Mouse (Mus musculus): ENCODE data around the gene Mpdz.

The Mpdz gene

DNA sequence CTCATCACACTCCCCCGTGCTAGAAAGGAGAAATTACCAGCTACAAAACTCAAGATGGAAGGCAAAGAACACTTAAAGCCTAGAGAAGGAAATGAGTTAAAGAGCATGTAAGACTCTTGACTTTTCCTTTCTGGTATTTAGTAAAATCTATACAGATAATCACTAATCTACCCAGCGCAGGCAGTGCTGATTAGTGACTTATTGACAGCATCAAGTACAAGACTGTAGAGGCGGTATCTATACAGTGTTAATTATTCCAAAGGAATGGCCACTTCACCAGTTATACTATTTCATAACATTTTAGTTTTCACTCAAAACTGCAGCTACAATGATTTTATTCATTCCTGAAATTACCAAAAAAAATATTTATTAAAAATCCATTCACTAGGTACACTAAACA is 49.7 kb downstream of the Mpdz start:
- in situ Hi-C loops (cut with MboI, MseI), result loop anchor here in 1 of 2 experiments (10.0 kb wide), 1 partner anchor 1552 kb away; no protein-coding TSS in a partner anchor

DNA sequence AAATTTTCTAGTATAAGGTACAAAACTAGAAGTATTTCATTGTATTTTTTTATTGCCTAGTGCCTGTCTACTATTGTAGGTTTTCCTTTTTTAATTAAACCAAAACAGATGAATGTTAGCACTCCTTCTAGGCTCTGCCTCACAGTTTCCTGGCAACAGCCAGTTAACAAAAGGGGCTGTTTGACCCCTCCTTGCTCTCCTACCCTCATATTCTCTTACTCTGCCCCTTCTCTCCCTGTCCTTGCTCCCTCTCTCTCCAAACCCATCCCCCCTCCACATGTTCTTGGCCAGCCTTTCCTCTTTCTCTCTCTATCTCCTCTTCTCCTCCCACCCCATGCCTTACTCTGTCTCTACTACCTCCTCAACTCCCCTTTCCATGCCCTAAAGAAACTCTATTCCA is 53.4 kb downstream of the Mpdz start:
- in situ Hi-C loops (cut with MboI, MseI), result no loop called here

DNA sequence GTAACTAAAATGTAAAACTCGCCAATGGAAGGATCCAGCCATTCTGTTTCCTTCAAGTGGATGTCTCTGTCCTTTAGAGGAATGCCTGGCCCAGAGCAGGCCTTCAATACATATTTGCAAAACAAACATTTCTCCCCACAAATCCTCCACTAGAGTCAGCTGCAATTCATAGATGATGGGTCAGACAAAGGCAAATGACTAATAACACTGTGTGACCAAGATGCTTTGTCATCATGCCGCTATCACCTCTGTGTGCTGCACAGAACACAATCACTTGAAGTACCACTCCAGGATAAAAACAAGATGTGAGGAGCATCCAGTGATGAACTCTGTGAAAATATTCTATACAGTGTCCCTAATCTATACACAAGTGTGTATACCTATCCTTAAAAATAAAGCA is 55.0 kb downstream of the Mpdz start:
- in situ Hi-C loops (cut with MboI, MseI), result no loop called here

DNA sequence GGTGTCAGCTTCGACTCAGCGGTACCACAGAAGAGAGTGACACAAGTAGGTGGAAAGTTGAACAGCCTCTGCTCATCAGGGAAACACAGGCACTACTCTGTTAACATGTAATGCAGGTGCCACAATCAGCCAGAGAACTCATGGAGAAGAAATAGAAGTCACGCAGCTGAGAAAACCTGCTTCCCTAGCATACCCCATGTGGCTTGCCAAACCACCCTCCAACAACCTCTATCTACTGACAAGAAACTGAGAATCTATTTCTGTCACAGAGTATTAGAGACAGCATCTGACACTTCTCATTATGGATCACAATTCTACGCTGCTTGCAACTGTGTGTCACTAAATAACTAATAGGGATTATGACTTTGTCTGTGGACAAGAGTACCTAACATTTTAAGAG is 70.3 kb downstream of the Mpdz start:
- in situ Hi-C loops (cut with MboI, MseI), result no loop called here

DNA sequence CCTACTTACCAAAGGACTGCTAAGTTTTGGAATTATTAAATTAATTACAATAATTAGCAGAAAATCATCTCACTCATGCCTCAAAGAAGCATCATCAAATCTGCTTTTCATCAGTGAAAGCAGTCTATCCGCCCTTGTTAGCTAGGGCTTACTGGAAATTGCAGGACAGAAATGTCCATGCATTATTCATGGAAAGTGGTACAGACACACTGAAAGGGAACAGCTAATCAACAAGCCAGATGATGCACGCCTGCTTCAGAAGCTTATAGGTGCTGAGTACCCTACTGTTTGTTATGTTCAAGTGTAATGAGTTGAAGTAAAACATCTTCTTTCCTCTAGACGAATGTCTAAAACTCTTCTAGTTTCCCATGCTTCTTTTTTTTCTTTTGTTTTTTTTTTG is 91.2 kb downstream of the Mpdz start:
- in situ Hi-C loops (cut with MboI, MseI), result no loop called here

DNA sequence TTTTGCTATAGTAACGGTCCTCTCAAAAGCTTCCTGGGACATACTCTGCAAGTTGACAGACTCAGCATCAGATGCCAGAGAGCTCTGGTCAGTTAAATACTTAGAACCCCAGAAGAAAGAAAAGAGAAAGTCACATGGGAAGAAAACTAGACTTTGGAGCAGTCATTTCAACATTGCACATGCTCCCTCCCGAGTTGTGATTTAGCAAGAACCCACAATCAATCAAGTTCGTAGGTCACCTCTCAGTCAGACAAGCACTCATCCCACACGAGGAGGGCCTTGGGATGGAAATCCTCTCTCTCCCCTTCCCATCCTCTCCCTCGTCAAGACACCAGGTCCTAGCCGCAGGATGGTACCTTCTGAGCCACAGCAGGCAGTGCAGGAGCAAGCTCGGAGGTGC is 94.0 kb downstream of the Mpdz start:
- in situ Hi-C loops (cut with MboI, MseI), result no loop called here

DNA sequence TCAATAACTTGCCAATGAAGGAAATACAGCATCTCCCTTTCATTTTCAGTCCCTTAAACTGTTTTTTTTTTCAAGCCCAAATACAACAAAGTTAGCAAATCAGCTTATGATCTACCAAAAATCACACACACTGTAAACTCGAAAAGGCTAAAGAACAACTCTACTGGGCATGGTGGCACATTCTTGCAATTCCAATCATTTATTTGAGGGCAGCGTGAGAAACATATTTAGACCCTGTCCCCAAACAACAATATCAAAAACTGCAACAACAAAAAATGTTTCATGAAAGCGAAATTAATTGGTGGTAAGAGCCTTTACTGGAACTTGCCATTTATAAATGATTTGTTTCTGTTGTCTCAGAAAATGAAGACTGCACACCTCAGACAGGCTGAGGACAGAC is 97.5 kb downstream of the Mpdz start:
- in situ Hi-C loops (cut with MboI, MseI), result no loop called here

DNA sequence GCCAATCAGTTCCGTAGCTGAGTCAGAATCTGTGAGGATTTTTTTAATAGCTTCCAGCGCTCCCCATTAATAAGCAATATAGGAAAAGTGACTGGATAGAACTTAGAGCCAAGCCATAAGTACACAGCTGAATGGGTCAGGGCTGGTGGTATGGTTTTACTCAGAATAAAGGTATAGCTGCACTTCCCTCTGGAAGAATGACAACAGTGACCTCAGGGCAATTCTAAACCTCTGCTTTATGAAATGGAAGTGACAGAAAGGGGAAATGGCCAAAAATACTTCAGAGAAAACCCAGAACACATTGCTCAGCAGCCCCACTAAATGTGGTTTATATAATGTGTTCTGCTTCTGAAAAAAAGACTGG is 109.0 kb downstream of the Mpdz start:
- in situ Hi-C loops (cut with MboI, MseI), result no loop called here

DNA sequence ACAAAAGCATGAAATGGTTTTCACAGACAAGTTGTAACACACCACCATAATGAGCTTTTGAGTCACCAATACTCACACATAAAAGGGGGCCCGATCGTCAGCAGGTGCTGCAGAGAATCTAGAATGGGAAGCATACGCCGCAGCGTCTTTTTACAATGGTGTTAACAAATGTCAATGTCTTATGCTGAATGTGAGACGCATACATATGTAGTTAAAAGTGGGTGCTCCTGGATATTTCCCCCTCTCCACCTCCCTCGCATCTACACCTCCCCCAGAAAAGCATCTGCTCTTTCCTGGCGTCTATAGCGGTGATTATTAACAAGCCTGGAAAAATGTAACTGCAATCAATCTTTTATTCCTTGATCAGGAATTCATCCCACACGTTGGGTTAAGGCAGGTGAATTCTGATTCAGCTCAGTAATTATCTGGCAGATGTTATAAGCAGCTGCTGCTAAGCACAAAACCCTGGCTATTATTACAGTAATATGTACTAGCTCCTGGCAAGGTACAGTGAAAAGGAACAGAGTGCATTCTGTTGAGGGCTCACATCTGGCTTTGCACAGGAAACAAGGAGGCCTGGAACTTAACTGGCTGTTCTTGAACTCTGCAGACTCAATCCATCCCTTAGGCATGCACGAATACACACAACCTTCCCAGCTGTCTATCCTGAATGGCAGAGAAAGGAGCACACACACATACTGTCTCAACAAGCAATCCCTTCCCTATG is 109.6 kb downstream of the Mpdz start:
- in situ Hi-C loops (cut with MboI, MseI), result no loop called here

DNA sequence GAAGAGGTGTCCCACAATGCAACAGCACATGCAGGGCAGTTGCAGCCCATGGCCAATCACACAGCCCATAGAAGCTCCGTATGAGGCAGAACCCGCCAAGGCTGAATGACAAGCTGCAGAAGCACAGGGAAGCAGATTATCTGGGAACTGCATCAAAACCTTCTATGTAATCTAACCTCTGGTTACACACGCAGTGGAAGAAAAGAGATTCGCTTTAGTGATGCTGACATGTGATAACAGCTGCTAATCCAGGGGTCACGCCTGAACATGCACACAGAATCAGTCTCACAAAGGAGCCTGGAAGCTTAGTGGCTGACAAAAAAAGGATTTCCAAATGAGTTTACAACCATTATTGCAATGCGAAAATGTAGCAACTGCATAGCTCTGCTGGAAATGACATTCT is 110.2 kb downstream of the Mpdz start:
- in situ Hi-C loops (cut with MboI, MseI), result no loop called here

DNA sequence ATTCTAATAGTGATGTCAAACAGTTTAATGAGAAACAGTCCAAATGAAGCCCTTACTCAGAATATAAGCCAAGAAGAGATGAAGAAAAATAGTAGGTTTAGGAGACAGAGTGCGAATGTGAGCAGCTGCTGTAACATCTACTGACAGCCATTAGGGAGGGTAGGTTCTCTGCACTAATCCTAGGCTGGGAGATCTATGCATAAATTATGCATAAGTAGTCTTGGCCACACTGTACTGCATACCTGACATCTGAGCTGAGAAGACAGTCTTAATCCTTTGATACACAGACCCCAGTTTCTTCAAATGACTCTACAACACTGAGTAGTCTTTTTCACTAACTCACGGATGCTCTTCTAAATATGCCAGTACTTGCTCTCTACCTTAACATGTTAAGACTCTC is 114.9 kb downstream of the Mpdz start:
- in situ Hi-C loops (cut with MboI, MseI), result no loop called here

DNA sequence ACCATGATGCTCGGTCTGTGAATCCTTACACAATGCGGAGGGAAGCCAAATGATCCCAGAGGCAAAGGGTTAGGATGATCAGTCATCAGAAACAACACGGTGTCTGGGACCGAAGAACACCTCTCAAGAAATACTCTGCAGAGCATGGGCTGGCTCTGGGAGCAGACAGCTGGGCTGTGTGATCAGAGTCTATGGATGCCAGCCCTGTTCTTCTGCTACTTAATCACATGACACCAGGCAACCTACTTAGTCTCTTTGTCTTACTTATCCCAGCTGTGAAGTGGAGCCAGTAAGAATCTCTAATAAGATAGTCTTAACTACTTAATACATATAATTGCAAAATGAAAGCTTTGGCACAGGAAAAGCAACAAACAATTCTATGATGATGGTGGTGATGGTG is 118.8 kb downstream of the Mpdz start:
- in situ Hi-C loops (cut with MboI, MseI), result no loop called here

DNA sequence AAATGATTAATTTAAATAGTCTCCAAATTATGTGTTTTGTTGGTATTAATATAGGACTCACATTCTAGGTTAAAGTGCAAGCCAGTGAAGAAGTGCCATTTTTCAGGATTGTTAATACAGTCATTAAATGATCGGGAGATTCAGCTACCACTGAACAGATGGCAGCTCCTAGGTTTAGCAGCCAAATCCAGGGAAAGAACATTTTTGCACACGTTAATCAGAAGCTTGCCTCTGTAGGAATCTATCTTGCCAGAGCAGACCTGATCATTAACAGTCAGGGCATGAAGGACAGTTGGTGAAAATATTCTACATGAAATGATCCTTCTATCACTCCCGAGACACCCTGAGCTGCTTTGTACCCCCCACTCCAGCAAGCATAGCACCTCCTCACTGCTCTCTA is 120.4 kb downstream of the Mpdz start:
- in situ Hi-C loops (cut with MboI, MseI), result no loop called here

DNA sequence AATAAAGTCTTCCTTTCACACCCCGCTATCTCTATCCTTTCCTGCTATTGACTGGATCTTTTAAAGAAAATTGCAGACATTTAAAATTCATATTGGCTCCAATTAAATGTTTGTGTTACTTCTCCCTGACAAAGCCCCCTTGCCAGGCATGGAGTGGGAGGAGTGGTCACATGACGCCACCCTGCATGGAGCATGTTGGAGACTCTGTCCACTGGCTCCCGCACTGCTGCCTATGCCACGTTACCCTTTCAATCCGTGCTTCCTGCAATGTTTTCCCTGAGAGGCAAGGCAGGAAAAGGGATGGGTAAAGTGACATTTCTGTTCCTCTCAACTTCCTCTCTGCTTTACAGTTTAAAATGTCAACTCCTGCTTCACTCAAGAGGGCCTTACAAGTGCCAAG is 128.0 kb downstream of the Mpdz start:
- in situ Hi-C loops (cut with MboI, MseI), result no loop called here

DNA sequence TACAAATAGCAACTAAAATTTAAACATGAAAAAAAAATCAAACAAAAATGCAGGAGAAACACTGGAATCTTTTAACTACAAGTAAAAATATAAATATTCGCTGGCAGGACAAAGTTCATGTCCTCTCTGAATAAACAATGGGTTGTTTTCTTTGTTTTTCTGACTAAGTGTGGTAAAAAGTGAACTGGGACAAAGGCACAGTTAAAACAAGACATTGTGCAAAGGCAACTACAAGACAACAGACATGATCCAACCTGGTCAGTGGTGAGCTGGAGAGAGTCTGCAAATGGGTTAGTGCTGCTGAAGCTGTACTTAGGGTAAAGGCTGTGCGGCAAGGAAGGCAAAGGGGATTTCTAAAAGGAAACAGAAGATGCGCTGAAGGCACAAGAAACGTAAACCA is 129.4 kb downstream of the Mpdz start:
- in situ Hi-C loops (cut with MboI, MseI), result no loop called here

DNA sequence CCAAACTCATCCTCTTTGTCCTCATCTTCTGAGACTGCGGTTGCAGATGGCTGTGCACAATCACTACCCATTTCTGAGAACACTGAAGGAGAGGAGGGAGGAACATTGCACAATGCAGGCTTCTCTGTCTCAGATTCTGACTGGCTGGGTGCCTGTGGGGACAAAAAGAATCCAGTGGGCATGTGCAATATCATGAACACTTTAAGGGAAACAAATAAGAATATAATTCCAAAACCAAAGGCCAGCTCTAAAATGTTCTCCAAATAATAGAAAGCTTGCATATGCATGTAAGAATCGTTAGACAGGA is 132.5 kb downstream of the Mpdz start:
- in situ Hi-C loops (cut with MboI, MseI), result no loop called here

DNA sequence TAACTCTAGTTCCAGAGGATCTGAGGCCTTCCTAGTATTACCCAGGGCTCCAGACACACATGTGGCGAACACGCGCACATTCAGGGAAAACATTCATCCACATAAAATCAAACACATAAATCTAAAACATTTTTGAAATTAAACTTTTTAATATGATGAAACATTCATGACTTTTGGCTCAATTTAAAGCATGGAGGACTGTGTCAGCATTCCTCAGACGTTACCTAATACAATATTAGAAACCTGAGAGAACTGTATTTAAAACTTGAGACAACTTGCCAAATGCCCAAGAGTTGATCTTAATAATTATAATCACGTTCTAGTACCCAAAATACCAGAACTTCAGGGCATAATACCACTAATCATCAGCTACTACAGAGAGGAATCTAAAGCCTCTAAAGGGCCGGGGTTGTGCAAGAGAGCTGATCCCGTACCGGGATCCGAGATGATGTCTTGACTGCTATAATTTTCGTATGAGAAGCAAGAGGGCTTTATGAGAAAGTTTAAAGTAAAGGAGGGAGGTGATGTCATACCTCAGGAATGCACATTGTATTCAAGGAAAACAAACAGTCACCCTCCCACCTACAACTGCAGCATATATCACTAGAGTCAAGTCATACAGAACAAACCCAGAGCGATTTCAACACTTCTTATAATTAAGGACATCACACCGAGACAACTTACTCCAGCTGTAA is 133.0 kb downstream of the Mpdz start:
- in situ Hi-C loops (cut with MboI, MseI), result no loop called here

DNA sequence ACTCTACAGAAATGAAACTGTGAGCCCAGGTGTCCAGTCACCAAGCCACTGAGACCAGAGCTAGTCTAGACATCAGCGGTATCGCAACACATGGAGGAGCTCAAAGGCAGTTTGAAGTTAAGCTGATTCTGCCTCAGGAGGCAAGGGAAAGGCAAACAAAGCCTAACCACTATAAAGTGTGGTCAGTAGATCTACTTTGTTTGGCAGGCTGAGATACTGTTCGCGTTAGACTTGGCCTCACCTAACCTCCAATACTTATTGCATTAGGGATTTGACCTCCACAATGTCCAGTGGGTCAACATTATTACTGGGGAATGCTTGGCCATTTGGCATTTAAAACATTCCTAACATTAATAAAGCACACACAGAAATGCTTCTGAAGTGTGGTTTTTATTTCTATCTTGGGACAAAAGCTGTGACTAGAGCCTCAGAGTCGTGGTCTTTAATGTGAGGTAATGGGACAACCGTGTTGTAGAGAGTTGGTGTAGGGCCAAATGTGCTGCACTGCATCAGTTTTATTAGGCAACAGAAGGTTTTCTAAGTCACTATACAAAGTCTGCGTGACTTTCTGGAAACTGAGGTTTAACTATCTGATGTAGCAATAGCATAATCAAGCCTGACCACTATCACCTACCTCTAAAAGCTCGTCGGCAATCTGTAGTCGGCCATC is 134.9 kb downstream of the Mpdz start:
- in situ Hi-C loops (cut with MboI, MseI), result no loop called here

DNA sequence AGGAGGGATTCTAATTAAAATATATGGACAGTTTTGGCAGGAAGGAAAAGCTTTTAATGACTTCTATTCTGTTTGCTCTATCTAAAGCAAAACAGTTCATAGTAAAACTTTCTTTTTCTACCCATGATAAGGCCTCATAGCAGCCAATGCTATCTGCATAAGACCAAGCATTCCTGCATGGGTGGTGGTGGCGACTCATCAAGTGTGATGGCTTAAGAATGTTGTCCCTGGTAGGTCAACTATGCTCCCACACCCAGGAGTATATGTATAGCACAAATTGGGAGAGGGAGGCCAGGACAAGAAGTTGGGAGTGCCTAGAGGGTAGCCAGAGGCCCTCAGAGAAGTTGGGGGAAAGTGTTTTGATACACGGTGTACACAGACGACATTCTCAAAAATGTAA is 140.6 kb downstream of the Mpdz start:
- in situ Hi-C loops (cut with MboI, MseI), result no loop called here

DNA sequence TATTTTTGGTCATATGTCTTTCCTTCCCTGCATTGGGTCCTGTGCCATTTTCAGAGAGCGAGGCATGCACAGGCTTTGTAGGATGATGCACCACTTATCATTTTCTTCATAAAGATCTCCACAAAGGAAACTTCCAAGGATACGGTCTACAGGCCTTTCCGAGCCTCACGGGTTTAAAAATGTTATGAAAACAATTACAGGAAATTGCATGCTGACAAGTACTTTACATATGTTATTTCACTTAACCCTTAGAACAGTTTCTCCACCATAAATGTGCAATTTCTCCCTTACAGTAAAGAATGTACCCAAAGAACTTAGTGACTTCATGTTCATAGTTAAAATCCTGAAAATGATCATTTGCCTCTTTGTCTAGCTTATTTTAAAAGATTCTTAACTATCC is 144.2 kb downstream of the Mpdz start:
- in situ Hi-C loops (cut with MboI, MseI), result no loop called here

DNA sequence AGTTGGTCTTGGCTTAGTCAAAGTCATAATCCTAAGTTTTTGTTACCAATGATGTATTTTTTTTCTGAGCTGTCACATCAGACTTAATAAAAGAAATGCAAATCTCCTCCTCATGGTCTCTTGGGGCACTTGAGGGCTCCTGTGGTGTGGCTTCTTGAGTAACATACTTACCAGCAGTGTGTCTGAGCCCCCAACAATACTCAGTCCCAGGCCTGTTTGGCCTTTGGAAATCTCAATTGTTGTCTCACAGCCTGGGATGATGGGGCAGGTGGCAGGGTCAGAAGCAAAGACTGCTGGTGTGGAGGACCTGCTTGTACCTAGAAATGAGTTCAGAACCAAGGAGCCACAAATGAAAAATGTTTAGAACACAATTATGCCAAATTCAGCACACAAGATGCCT is 149.3 kb downstream of the Mpdz start:
- in situ Hi-C loops (cut with MboI, MseI), result no loop called here

DNA sequence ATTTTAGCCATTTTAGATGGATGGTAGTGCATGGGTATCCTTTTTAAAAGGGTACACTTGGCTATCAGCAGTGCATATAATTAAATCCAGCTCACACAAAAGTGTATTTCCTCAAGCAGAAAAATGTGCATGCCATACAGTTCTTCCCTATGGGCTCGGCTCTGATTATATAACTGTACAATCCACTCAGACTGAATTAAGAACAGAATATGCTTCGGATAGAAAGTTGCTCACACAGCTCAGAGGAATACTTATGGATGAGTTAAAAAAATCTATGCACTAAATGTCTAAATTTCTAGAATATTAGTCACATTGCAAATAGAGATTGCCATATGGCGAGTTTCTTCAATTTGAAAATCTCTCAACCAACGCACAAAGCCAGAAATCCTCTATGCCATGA is 157.1 kb downstream of the Mpdz start:
- in situ Hi-C loops (cut with MboI, MseI), result no loop called here

DNA sequence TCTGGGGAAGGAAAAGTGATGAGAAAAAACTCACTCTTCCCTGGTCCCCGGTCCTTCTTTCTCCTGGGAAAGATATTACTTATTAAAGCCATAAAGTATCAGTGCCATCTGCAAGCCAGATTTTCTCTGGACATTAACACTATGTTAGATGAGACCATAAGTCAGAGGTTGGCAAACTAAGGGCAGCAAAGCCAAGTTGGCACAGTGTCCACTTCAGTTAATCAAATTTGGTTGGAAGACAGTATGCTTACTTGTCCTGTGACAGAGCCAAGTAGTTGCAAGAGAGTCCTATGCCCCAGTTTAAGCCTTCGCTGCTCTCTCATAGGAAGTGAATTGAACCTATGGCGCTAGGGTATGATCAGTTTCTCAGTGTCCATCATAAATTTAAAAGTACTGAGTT is 159.0 kb downstream of the Mpdz start:
- in situ Hi-C loops (cut with MboI, MseI), result no loop called here

Measured in T-helper 17 cell (primary cell).